8 mouse cellular contexts compared by ENCODE assay signal in the genomic region with DNA sequence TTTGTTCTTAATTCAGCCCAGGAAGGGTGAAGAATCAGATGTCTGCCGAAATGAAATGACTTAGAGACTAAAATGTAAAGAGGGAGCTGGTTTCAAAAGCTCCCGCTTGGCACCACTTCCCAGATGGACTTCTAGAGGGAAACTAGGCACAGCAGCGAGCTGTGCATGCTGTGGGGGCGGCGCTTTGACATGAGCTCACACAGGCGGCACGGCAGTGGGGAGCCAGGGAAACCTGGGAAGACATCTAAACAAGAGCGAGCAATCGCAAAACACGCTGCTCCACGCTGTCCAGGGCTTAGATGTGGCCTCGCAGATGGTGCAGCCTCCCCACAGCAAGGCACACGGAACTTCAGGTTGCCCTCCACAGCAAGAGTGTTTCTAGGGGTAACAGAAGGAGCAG. TPM values are rescaled to one million over a fixed set of nuclear protein-coding genes. Genes with fewer than 3 reads are reported as not detected.
DNase-seq lines count a peak whose midpoint lies in the region; ATAC-seq lines count a peak whose summit lies in the region.

No protein-coding gene starts in this region.

- H3K9me3 ChIP-seq in heart, embryonic 16.5 days (replicated peaks; ENCODE audit: control insufficient read depth, low read length): no peaks in the 10 kb centered on the region
- no peaks in the 10 kb centered on the region for H3K9me3 ChIP-seq in limb, embryonic 10.5 days (replicated peaks)

- 38% methylated on average over 13 of the region's 13 CpGs for WGBS in heart, embryonic 16.5 days
- 36% methylated on average over 13 of the region's 13 CpGs for WGBS in limb, embryonic 10.5 days

- H3K4me1 ChIP-seq in heart, embryonic 16.5 days (ENCODE audit: control insufficient read depth, insufficient read depth, low read length): peaks cover 95% of the 10 kb centered on the region
- peaks cover 98% of the 10 kb centered on the region for H3K4me1 ChIP-seq in limb, embryonic 10.5 days

- no peak overlapping the region for H3K4me2 ChIP-seq in heart, embryonic 16.5 days (ENCODE audit: low read depth, low read length)

- peak overlapping the region; percentile 59 for H3K27ac ChIP-seq in heart, embryonic 16.5 days (ENCODE audit: low read length)
- H3K27ac ChIP-seq in limb, embryonic 10.5 days: peak overlapping the region; percentile 72

- H3K4me3 ChIP-seq in heart, embryonic 16.5 days (ENCODE audit: low read length): no peak overlapping the region
- peak overlapping the region; percentile 23 for H3K4me3 ChIP-seq in limb, embryonic 10.5 days

- intact Hi-C loops in heart, postnatal 10 days (cut with DNase I): loop anchor here (2.0 kb wide), 1 partner anchor 38 kb away; no protein-coding TSS in a partner anchor

- peak overlapping the region; percentile 18 for H3K9ac ChIP-seq in heart, embryonic 16.5 days (ENCODE audit: low read length)

- DNase-seq in heart, postnatal 10 days: no peak
- peak; percentile 77 for DNase-seq in right cerebral cortex, adult 18-20 months
- no peak for DNase-seq in right cerebral cortex, postnatal 4 days
- DNase-seq in limb, embryonic 10.5 days (ENCODE audit: low spot score): peak; percentile 55
- DNase-seq in ovary, postnatal 14 days (ENCODE audit: low spot score): no peak
- DNase-seq in spleen, adult 18-20 months: no peak
- no peak for DNase-seq in B cell, adult 2 months

- H3K27me3 ChIP-seq in heart, embryonic 16.5 days (ENCODE audit: control insufficient read depth, insufficient read depth, low read length): no peaks in the 10 kb centered on the region
- H3K27me3 ChIP-seq in limb, embryonic 10.5 days (ENCODE audit: low read depth, poor library complexity, severe bottlenecking): no peaks in the 10 kb centered on the region

- no peaks in the 10 kb centered on the region for H3K36me3 ChIP-seq in heart, embryonic 16.5 days (ENCODE audit: control insufficient read depth, insufficient read depth)
- peaks cover 96% of the 10 kb centered on the region for H3K36me3 ChIP-seq in limb, embryonic 10.5 days

- no peak for ATAC-seq in heart, embryonic 16.5 days (replicated peaks; ENCODE audit: extremely low read depth, insufficient read depth, low FRiP score)

RNA-seq across cellular contexts. Expression of gene H2afy, which starts 23.2 kb away (rescaled TPM):
- polyA plus RNA-seq in heart, embryonic 16.5 days (2015; fragmentation: Nextera tagmentation; extraction: Ambion mirVana): 114 and 120 TPM in 2 replicates
- total RNA-seq in heart, postnatal 10 days (2021): 10 to 100 TPM; 76.6 to 79.5 TPM
- 642 and 645 TPM in 2 replicates for polyA plus RNA-seq in limb, embryonic 10.5 days (2016; fragmentation: Nextera tagmentation; extraction: Ambion mirVana)

Comparison
In these comparisons a context has a peak if more than half of its experiments do, and no peak if none do; other contexts are left out.
1. DNase-seq: peak in right cerebral cortex, adult 18-20 months (single experiment) and limb, embryonic 10.5 days (single experiment); none in heart, postnatal 10 days (0 of 2), right cerebral cortex, postnatal 4 days (single experiment), ovary, postnatal 14 days (single experiment), spleen, adult 18-20 months (0 of 2) and B cell, adult 2 months (0 of 2).